Mouse (Mus musculus): Measurements from ENCODE around the gene Rpl18a. TPM values are rescaled to one million over a fixed set of nuclear protein-coding genes. Genes with fewer than 3 reads are reported as not detected.
"Not testable (repeated sequence)": the region's sequence is repeated elsewhere in the genome, so short reads cannot be mapped to it uniquely, and the experiment has no call there.

Rpl18a gene
- polyA plus RNA-seq, 1 experiment from 2014 or later, result 4,407 TPM

GRCm38 (mm10) chr8:70897681-70898413 is 635 bp upstream of the Rpl18a start:
- WGBS, result under 1% methylated on average over 20 of the region's 20 CpGs
- H3K4me1 ChIP-seq (ENCODE audit: control insufficient read depth, insufficient read depth, low read length), result peaks cover 8% of the 10 kb centered on the region
- H3K9me3 ChIP-seq (ENCODE audit: control insufficient read depth, low read length), result no peaks in the 10 kb centered on the region
- peak overlapping the region; percentile 82 for H3K4me3 ChIP-seq (ENCODE audit: low read length)
- H3K36me3 ChIP-seq (ENCODE audit: control insufficient read depth, insufficient read depth, low read length), result peaks cover 13% of the 10 kb centered on the region
- peak overlapping the region; percentile 43 for H3K4me2 ChIP-seq (ENCODE audit: low read depth, low read length)
- peaks cover 6% of the 10 kb centered on the region; the same call in 1 of the 2 replicates for H3K27me3 ChIP-seq (replicated peaks; ENCODE audit: control insufficient read depth, insufficient read depth, low read length)
- H3K9ac ChIP-seq (ENCODE audit: low read depth, low read length), result peak overlapping the region; percentile 69
- ATAC-seq, result peak; percentile 49
- peak overlapping the region; percentile 81 for H3K27ac ChIP-seq (ENCODE audit: low read length)

- H3K9ac ChIP-seq (ENCODE audit: low read depth, low read length), result peak overlapping the region; percentile 90
- H3K4me1 ChIP-seq (ENCODE audit: control insufficient read depth, insufficient read depth, low read length), result peaks cover 21% of the 10 kb centered on the region
- peak overlapping the region; percentile 88 for H3K4me2 ChIP-seq (ENCODE audit: low read depth, low read length)
- ATAC-seq, result no peak
- H3K9me3 ChIP-seq (ENCODE audit: control insufficient read depth, low read length), result no peaks in the 10 kb centered on the region
- 3% methylated on average over 25 of the region's 25 CpGs for WGBS
- H3K27me3 ChIP-seq (replicated peaks; ENCODE audit: control insufficient read depth, insufficient read depth, low read length), result peaks cover 20% of the 10 kb centered on the region; the same call in 1 of the 2 replicates
- H3K27ac ChIP-seq (ENCODE audit: low read length), result peak overlapping the region; percentile 55
- peak overlapping the region; percentile 82 for H3K4me3 ChIP-seq (ENCODE audit: low read length)
- H3K36me3 ChIP-seq (ENCODE audit: control insufficient read depth, insufficient read depth, low read length), result peaks cover 13% of the 10 kb centered on the region
Measured at GRCm38 (mm10) chr8:70896316-70897020, 744 bp downstream of the Rpl18a start.

- Histone ChIP-seq H3K36me3 (ENCODE audit: control insufficient read depth, insufficient read depth, low read length) (peaks cover 13% of the 10 kb centered on the region), H3K27me3 (replicated peaks; ENCODE audit: control insufficient read depth, insufficient read depth, low read length) (peaks cover 27% of the 10 kb centered on the region), H3K4me1 (ENCODE audit: control insufficient read depth, insufficient read depth, low read length) (peaks cover 21% of the 10 kb centered on the region), H3K4me3 (ENCODE audit: low read length) (peak overlapping the region; percentile 82), H3K9ac (ENCODE audit: low read depth, low read length) (peak overlapping the region; percentile 90), H3K4me2 (ENCODE audit: low read depth, low read length) (peak overlapping the region; percentile 88)
- WGBS, result 79% methylated on average over 22 of the region's 24 CpGs
- ATAC-seq; H3K27ac ChIP-seq (ENCODE audit: low read length); H3K9me3 ChIP-seq (ENCODE audit: control insufficient read depth, low read length): not testable (repeated sequence)
Measured at GRCm38 (mm10) chr8:70895571-70896259, 1.5 kb downstream of the Rpl18a start.

- H3K27me3 ChIP-seq (replicated peaks; ENCODE audit: control insufficient read depth, insufficient read depth, low read length), result peaks cover 32% of the 10 kb centered on the region
- no peak for ATAC-seq
- H3K9me3 ChIP-seq (ENCODE audit: control insufficient read depth, low read length), result no peaks in the 10 kb centered on the region
- H3K4me1 ChIP-seq (ENCODE audit: control insufficient read depth, insufficient read depth, low read length), result peaks cover 21% of the 10 kb centered on the region
- H3K27ac ChIP-seq (ENCODE audit: low read length), result no peak overlapping the region
- 92% methylated on average over 8 of the region's 8 CpGs for WGBS
- H3K36me3 ChIP-seq (ENCODE audit: control insufficient read depth, insufficient read depth, low read length), result peaks cover 13% of the 10 kb centered on the region
- no peak overlapping the region for H3K4me2 ChIP-seq (ENCODE audit: low read depth, low read length)
- H3K9ac ChIP-seq (ENCODE audit: low read depth, low read length), result no peak overlapping the region
- H3K4me3 ChIP-seq (ENCODE audit: low read length), result no peak overlapping the region
Measured at GRCm38 (mm10) chr8:70894771-70895545, 2.3 kb downstream of the Rpl18a start.

- Histone ChIP-seq H3K4me2 (ENCODE audit: low read depth, low read length) (no peak overlapping the region), H3K36me3 (ENCODE audit: control insufficient read depth, insufficient read depth, low read length) (peaks cover 13% of the 10 kb centered on the region), H3K4me3 (ENCODE audit: low read length) (no peak overlapping the region), H3K9me3 (ENCODE audit: control insufficient read depth, low read length) (no peaks in the 10 kb centered on the region), H3K27me3 (replicated peaks; ENCODE audit: control insufficient read depth, insufficient read depth, low read length) (peaks cover 32% of the 10 kb centered on the region), H3K4me1 (ENCODE audit: control insufficient read depth, insufficient read depth, low read length) (peaks cover 21% of the 10 kb centered on the region), H3K27ac (ENCODE audit: low read length) (no peak overlapping the region), H3K9ac (ENCODE audit: low read depth, low read length) (no peak overlapping the region)
- ATAC-seq, result no peak
- 66% methylated on average over 2 of the region's 2 CpGs for WGBS
Measured at GRCm38 (mm10) chr8:70894385-70894720, 2.9 kb downstream of the Rpl18a start.

- Histone ChIP-seq H3K36me3 (ENCODE audit: control insufficient read depth, insufficient read depth, low read length) (peaks cover 13% of the 10 kb centered on the region), H3K9me3 (ENCODE audit: control insufficient read depth, low read length) (no peaks in the 10 kb centered on the region), H3K9ac (ENCODE audit: low read depth, low read length) (no peak overlapping the region), H3K27me3 (replicated peaks; ENCODE audit: control insufficient read depth, insufficient read depth, low read length) (peaks cover 32% of the 10 kb centered on the region), H3K4me1 (ENCODE audit: control insufficient read depth, insufficient read depth, low read length) (peaks cover 21% of the 10 kb centered on the region), H3K4me3 (ENCODE audit: low read length) (no peak overlapping the region), H3K4me2 (ENCODE audit: low read depth, low read length) (no peak overlapping the region), H3K27ac (ENCODE audit: low read length) (no peak overlapping the region)
- ATAC-seq, result peak; percentile 17; the same call in 1 of the 2 replicates
- WGBS, result 33% methylated on average over 12 of the region's 12 CpGs
Measured at GRCm38 (mm10) chr8:70893656-70894384, 3.4 kb downstream of the Rpl18a start.

- Histone ChIP-seq H3K9me3 (ENCODE audit: control insufficient read depth, low read length) (no peaks in the 10 kb centered on the region), H3K36me3 (ENCODE audit: control insufficient read depth, insufficient read depth, low read length) (peaks cover 13% of the 10 kb centered on the region), H3K27ac (ENCODE audit: low read length) (no peak overlapping the region), H3K4me2 (ENCODE audit: low read depth, low read length) (peak overlapping the region; percentile 50), H3K27me3 (replicated peaks; ENCODE audit: control insufficient read depth, insufficient read depth, low read length) (peaks cover 32% of the 10 kb centered on the region), H3K4me1 (ENCODE audit: control insufficient read depth, insufficient read depth, low read length) (peaks cover 18% of the 10 kb centered on the region), H3K4me3 (ENCODE audit: low read length) (peak overlapping the region; percentile 38), H3K9ac (ENCODE audit: low read depth, low read length) (peak overlapping the region; percentile 61)
- 30% methylated on average over 20 of the region's 20 CpGs for WGBS
- ATAC-seq, result no peak
Measured at GRCm38 (mm10) chr8:70892896-70893655, 4.1 kb downstream of the Rpl18a start.
